Mouse (Mus musculus) G1E (cell line): ENCODE measurements around the gene Pik3r1.

Experiments used
- CTCF ChIP-seq: IDR thresholded peaks from 2 replicates; pipeline ENCODE4 v1.5.1; 2012; ENCODE audit warnings: low read depth, low read length, inconsistent platforms, mixed read lengths
- GATA1 ChIP-seq: IDR thresholded peaks from 2 replicates; pipeline ENCODE4 v1.6.1; 2012; ENCODE audit warnings: borderline replicate concordance, low read length, inconsistent platforms, mixed read lengths
- GATA2 ChIP-seq: IDR thresholded peaks from 2 replicates; pipeline ENCODE4 v1.6.1; 2012; ENCODE audit warnings: low read depth, low read length, inconsistent platforms, borderline replicate concordance
- POLR2AphosphoS5 ChIP-seq: IDR thresholded peaks from 2 replicates; pipeline ENCODE4 v1.6.1; 2012; ENCODE audit warnings: low read depth, low read length, inconsistent platforms; ENCODE audit not compliant: insufficient replicate concordance
- TAL1 ChIP-seq: conservative IDR thresholded peaks from 2 replicates; pipeline ENCODE4 v1.6.1; 2012; ENCODE audit warnings: low read depth, low read length, inconsistent platforms, mixed read lengths

DNA sequence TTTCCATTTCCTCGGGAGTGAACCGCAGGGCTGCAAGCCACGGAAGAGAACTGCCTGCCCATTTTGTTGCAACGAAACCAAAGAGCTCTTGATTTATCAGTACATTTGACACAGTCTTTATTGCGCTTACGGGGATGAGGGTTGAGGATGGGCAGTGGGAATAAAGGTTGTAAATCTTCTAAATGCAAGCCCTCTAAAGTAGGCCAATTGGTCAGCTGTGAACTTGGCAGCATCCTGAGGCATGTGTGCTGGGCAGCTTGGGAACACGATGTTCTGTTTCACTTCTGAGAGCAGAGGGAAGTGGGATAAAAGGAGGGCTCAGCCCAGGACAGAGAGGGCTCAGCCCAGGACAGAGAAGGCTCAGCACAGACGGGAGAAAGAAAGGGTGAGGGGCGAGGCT is 43.9 kb upstream of the Pik3r1 start:
- TF ChIP-seq GATA2 (no peak), CTCF (no peak), GATA1 (no peak), TAL1 (no peak), POLR2AphosphoS5 (no peak)
